Mouse (Mus musculus) liver, embryonic 11.5 days (tissue): ENCODE results near the gene Stard13. TPM values are rescaled to one million over a fixed set of nuclear protein-coding genes. Genes with fewer than 3 reads are reported as not detected.

ENCODE experiments used
- ATAC-seq: fragments of 200-750 bp; cut with Nextera tagmentation; replicated peaks from 2 replicates; pipeline ENCODE4 v1.8.0; 2017; ENCODE audit warnings: moderate number of reproducible peaks, mild to moderate bottlenecking, moderate TSS enrichment, moderate library complexity; ENCODE audit not compliant: low FRiP score
- DNase-seq: peaks from one replicate; pipeline ENCODE4 v3.0.0-alpha.2; 2017; ENCODE audit warnings: low spot score
- H3K27ac ChIP-seq: fragments of 300-500 bp; sonication (generic); 2 replicates; pipeline ENCODE4 v1.5.1; 2014; ENCODE audit warnings: mild to moderate bottlenecking, low read depth, low read length, control low read depth
- H3K27me3 ChIP-seq: fragments of 300-500 bp; sonication (generic); replicated peaks from 2 replicates; pipeline ENCODE4 v1.6.1; 2014; ENCODE audit warnings: low read length, mixed read lengths; ENCODE audit not compliant: control insufficient read depth, insufficient read depth
- H3K36me3 ChIP-seq: fragments of 300-500 bp; sonication (generic); 2 replicates; pipeline ENCODE4 v1.6.1; 2014; ENCODE audit warnings: mild to moderate bottlenecking, low read length, moderate library complexity, mixed read lengths; ENCODE audit not compliant: control insufficient read depth, insufficient read depth
- H3K4me1 ChIP-seq: fragments of 300-500 bp; sonication (generic); replicated peaks from 2 replicates; pipeline ENCODE4 v1.6.1; 2014; ENCODE audit warnings: low read length, mixed read lengths; ENCODE audit not compliant: control insufficient read depth, insufficient read depth
- H3K4me2 ChIP-seq: fragments of 300-500 bp; sonication (generic); 2 replicates; pipeline ENCODE4 v1.6.1; 2014; ENCODE audit warnings: mild to moderate bottlenecking, control low read depth, moderate library complexity
- H3K4me3 ChIP-seq: fragments of 300-500 bp; sonication (generic); 2 replicates; pipeline ENCODE4 v1.5.1; 2014; ENCODE audit warnings: low read depth, low read length, control low read depth
- H3K9ac ChIP-seq: fragments of 300-500 bp; sonication (generic); 2 replicates; pipeline ENCODE4 v1.6.1; 2014; ENCODE audit warnings: low read depth, low read length, control low read depth
- H3K9me3 ChIP-seq: fragments of 300-500 bp; sonication (generic); 2 replicates; pipeline ENCODE4 v1.6.1; 2016; ENCODE audit warnings: low read length, inconsistent platforms, mixed read lengths; ENCODE audit not compliant: control insufficient read depth
- WGBS: fragments of 180-500 bp; shearing (Covaris S2); extraction: QIAGEN DNeasy Blood & Tissue Kit; methylation state at CpG from one replicate; pipeline ENCODE4 v1.1.7; 2014; 5-methylcytosine and 5-hydroxymethylcytosine counted together
- polyA plus RNA-seq: library from polyadenylated mRNA; unstranded; fragments of >200 nt; fragmentation: Nextera tagmentation; extraction: Ambion mirVana; gene quantifications from 2 replicates; pipeline ENCODE4 v1.2.1, GENCODE M21; 2014

Stard13 gene
- polyA plus RNA-seq, 1 experiment from 2014 or later, result 2.3 TPM

- WGBS, result 89% methylated on average over 6 of the region's 6 CpGs
- ATAC-seq, result no peak
- H3K9me3 ChIP-seq, result no peaks in the 10 kb centered on the region
- DNase-seq, result no peak
- H3K4me3 ChIP-seq, result no peak overlapping the region
- no peak overlapping the region for H3K4me2 ChIP-seq
- H3K36me3 ChIP-seq, result no peaks in the 10 kb centered on the region
- no peak overlapping the region for H3K27ac ChIP-seq
- no peaks in the 10 kb centered on the region for H3K4me1 ChIP-seq
- no peaks in the 10 kb centered on the region for H3K27me3 ChIP-seq
- no peak overlapping the region for H3K9ac ChIP-seq
Measured at GRCm38 (mm10) chr5:151046131-151046530, 187.5 kb downstream of the Stard13 start.

- no peaks in the 10 kb centered on the region for H3K36me3 ChIP-seq
- no peaks in the 10 kb centered on the region for H3K27me3 ChIP-seq
- H3K9me3 ChIP-seq, result no peaks in the 10 kb centered on the region
- no peak overlapping the region for H3K9ac ChIP-seq
- H3K4me1 ChIP-seq, result no peaks in the 10 kb centered on the region
- ATAC-seq (no peak), DNase-seq (no peak)
- no peak overlapping the region for H3K4me2 ChIP-seq
- no peak overlapping the region for H3K27ac ChIP-seq
- H3K4me3 ChIP-seq, result no peak overlapping the region
- WGBS, result 79% methylated on average over 5 of the region's 5 CpGs
Measured at GRCm38 (mm10) chr5:151042911-151043310, 190.7 kb downstream of the Stard13 start.

GRCm38 (mm10) chr5:151037871-151038270, 195.8 kb downstream of the Stard13 start:
- H3K9me3 ChIP-seq, result no peaks in the 10 kb centered on the region
- H3K4me1 ChIP-seq, result no peaks in the 10 kb centered on the region
- no peak for ATAC-seq
- H3K9ac ChIP-seq, result no peak overlapping the region
- no peak overlapping the region for H3K27ac ChIP-seq
- 87% methylated on average over 7 of the region's 7 CpGs for WGBS
- no peak overlapping the region for H3K4me2 ChIP-seq
- no peak overlapping the region for H3K4me3 ChIP-seq
- H3K27me3 ChIP-seq, result no peaks in the 10 kb centered on the region
- no peak for DNase-seq
- no peaks in the 10 kb centered on the region for H3K36me3 ChIP-seq

GRCm38 (mm10) chr5:151034715-151035512, 198.7 kb downstream of the Stard13 start:
- Histone ChIP-seq H3K4me3 (no peak overlapping the region), H3K36me3 (no peaks in the 10 kb centered on the region), H3K27ac (no peak overlapping the region), H3K9me3 (no peaks in the 10 kb centered on the region), H3K4me1 (0 out of 2 replicates have a peak, but pooled peaks cover 2% of the 10 kb centered on the region), H3K27me3 (no peaks in the 10 kb centered on the region), H3K4me2 (no peak overlapping the region), H3K9ac (no peak overlapping the region)
- 56% methylated on average over 9 of the region's 9 CpGs for WGBS
- ATAC-seq (no peak), DNase-seq (no peak)

- 0 out of 2 replicates have a peak, but pooled peaks cover 2% of the 10 kb centered on the region for H3K4me1 ChIP-seq
- no peak overlapping the region for H3K4me2 ChIP-seq
- no peak overlapping the region for H3K4me3 ChIP-seq
- H3K9me3 ChIP-seq, result no peaks in the 10 kb centered on the region
- no peaks in the 10 kb centered on the region for H3K36me3 ChIP-seq
- WGBS, result 87% methylated on average over 6 of the region's 6 CpGs
- no peak overlapping the region for H3K27ac ChIP-seq
- ATAC-seq, result no peak
- no peak for DNase-seq
- H3K9ac ChIP-seq, result no peak overlapping the region
- H3K27me3 ChIP-seq, result no peaks in the 10 kb centered on the region
Measured at GRCm38 (mm10) chr5:151028906-151029305, 204.7 kb downstream of the Stard13 start.

GRCm38 (mm10) chr5:151027171-151027570, 206.5 kb downstream of the Stard13 start:
- DNase-seq (no peak), ATAC-seq (no peak)
- WGBS, result 57% methylated on average over 7 of the region's 7 CpGs

GRCm38 (mm10) chr5:151026069-151026468, 207.6 kb downstream of the Stard13 start:
- 56% methylated on average over 4 of the region's 4 CpGs for WGBS
- no peaks in the 10 kb centered on the region for H3K27me3 ChIP-seq
- ATAC-seq, result no peak

More at GRCm38 (mm10) chr5:151027171-151027570, 206.5 kb downstream of the Stard13 start:
- Histone ChIP-seq H3K9me3 (no peaks in the 10 kb centered on the region), H3K4me3 (no peak overlapping the region), H3K4me2 (no peak overlapping the region), H3K27me3 (no peaks in the 10 kb centered on the region), H3K4me1 (0 out of 2 replicates have a peak, but pooled peaks cover 2% of the 10 kb centered on the region), H3K9ac (no peak overlapping the region), H3K36me3 (no peaks in the 10 kb centered on the region), H3K27ac (no peak overlapping the region)

GRCm38 (mm10) chr5:151024483-151024882, 209.2 kb downstream of the Stard13 start:
- 68% methylated on average over 2 of the region's 2 CpGs for WGBS
- no peak overlapping the region for H3K4me2 ChIP-seq
- no peaks in the 10 kb centered on the region for H3K9me3 ChIP-seq
- H3K4me1 ChIP-seq, result no peaks in the 10 kb centered on the region
- H3K9ac ChIP-seq, result no peak overlapping the region
- H3K27me3 ChIP-seq, result no peaks in the 10 kb centered on the region
- H3K36me3 ChIP-seq, result no peaks in the 10 kb centered on the region
- H3K27ac ChIP-seq, result no peak overlapping the region
- DNase-seq (no peak), ATAC-seq (no peak)
- H3K4me3 ChIP-seq, result no peak overlapping the region

More at GRCm38 (mm10) chr5:151026069-151026468, 207.6 kb downstream of the Stard13 start:
- Histone ChIP-seq H3K4me2 (no peak overlapping the region), H3K4me1 (no peaks in the 10 kb centered on the region), H3K4me3 (no peak overlapping the region), H3K27ac (no peak overlapping the region), H3K9ac (no peak overlapping the region), H3K9me3 (no peaks in the 10 kb centered on the region), H3K36me3 (no peaks in the 10 kb centered on the region)
- no peak for DNase-seq

GRCm38 (mm10) chr5:151023461-151023860, 210.2 kb downstream of the Stard13 start:
- H3K4me3 ChIP-seq, result no peak overlapping the region
- H3K27me3 ChIP-seq, result no peaks in the 10 kb centered on the region

More at GRCm38 (mm10) chr5:151023461-151023860, 210.2 kb downstream of the Stard13 start:
- no peaks in the 10 kb centered on the region for H3K9me3 ChIP-seq
- ATAC-seq, result no peak
- DNase-seq, result no peak
- no peak overlapping the region for H3K4me2 ChIP-seq
- H3K4me1 ChIP-seq, result no peaks in the 10 kb centered on the region
- 30% methylated on average over 8 of the region's 8 CpGs for WGBS
- H3K27ac ChIP-seq, result no peak overlapping the region
- H3K9ac ChIP-seq, result no peak overlapping the region
- H3K36me3 ChIP-seq, result no peaks in the 10 kb centered on the region
